8 mouse cellular contexts compared by ENCODE assay signal in genomic region chr4:129987825-129988504, GRCm38 (mm10). TPM values are rescaled to one million over a fixed set of nuclear protein-coding genes. Genes with fewer than 3 reads are reported as not detected.
A peak's percentile ranks its signal among the peaks of the same experiment; 100 is the strongest.
DNase-seq lines count a peak whose midpoint lies in the region; ATAC-seq and TF ChIP-seq lines count a peak whose summit lies in the region.

No protein-coding gene starts in this region.

- H3K27ac ChIP-seq in gastrocnemius, adult 2 months = no peak overlapping the region
- H3K27ac ChIP-seq in forebrain, embryonic 13.5 days = peak overlapping the region; percentile 44
- H3K27ac ChIP-seq in hindbrain, embryonic 15.5 days (replicated peaks) = peak overlapping the region; percentile 49; the same call in 1 of the 2 replicates
- H3K27ac ChIP-seq in liver, postnatal 0 days (ENCODE audit: low read depth) = no peak overlapping the region
- peak overlapping the region; percentile 46 for H3K27ac ChIP-seq in neural tube, embryonic 12.5 days

- H3K9ac ChIP-seq in forebrain, embryonic 13.5 days = peak overlapping the region; percentile 70
- peak overlapping the region; percentile 63 for H3K9ac ChIP-seq in hindbrain, embryonic 15.5 days
- H3K9ac ChIP-seq in liver, postnatal 0 days (replicated peaks) = 0 out of 2 replicates have a peak overlapping the region, but pooled peaks have one; percentile 11
- peak overlapping the region; percentile 54 for H3K9ac ChIP-seq in neural tube, embryonic 12.5 days

- WGBS in forebrain, embryonic 13.5 days = 2% methylated on average over 37 of the region's 53 CpGs
- WGBS in hindbrain, embryonic 15.5 days = 1% methylated on average over 49 of the region's 53 CpGs
- WGBS in liver, postnatal 0 days (ENCODE audit: insufficient replicate concordance) = 4% methylated on average over 48 of the region's 53 CpGs
- WGBS in neural tube, embryonic 12.5 days = under 1% methylated on average over 52 of the region's 53 CpGs

- intact Hi-C loops in gastrocnemius, adult 2 months (cut with DNase I) = no loop called here

- peak overlapping the region; percentile 96 for H3K4me2 ChIP-seq in forebrain, embryonic 13.5 days
- peak overlapping the region; percentile 90 for H3K4me2 ChIP-seq in hindbrain, embryonic 15.5 days
- H3K4me2 ChIP-seq in liver, postnatal 0 days (ENCODE audit: low read depth, low read length) = peak overlapping the region; percentile 73
- H3K4me2 ChIP-seq in neural tube, embryonic 12.5 days (replicated peaks) = peak overlapping the region; percentile 94

- no peak for TF ChIP-seq EP300 in liver, postnatal 0 days (IDR thresholded peaks at IDR 0.05; ENCODE audit: low read depth)

- H3K4me3 ChIP-seq in gastrocnemius, adult 2 months = peak overlapping the region; percentile 73
- H3K4me3 ChIP-seq in forebrain, embryonic 13.5 days = peak overlapping the region; percentile 46
- H3K4me3 ChIP-seq in hindbrain, embryonic 15.5 days = peak overlapping the region; percentile 46
- peak overlapping the region; percentile 49 for H3K4me3 ChIP-seq in liver, postnatal 0 days (ENCODE audit: low read depth, low read length)
- H3K4me3 ChIP-seq in neural tube, embryonic 12.5 days = peak overlapping the region; percentile 46

- H3K27me3 ChIP-seq in forebrain, embryonic 13.5 days = peaks cover 13% of the 10 kb centered on the region
- H3K27me3 ChIP-seq in hindbrain, embryonic 15.5 days = no peaks in the 10 kb centered on the region
- peaks cover 67% of the 10 kb centered on the region for H3K27me3 ChIP-seq in liver, postnatal 0 days (ENCODE audit: insufficient read depth, low read length)
- peaks cover 39% of the 10 kb centered on the region for H3K27me3 ChIP-seq in neural tube, embryonic 12.5 days (replicated peaks)

- peaks cover 72% of the 10 kb centered on the region for H3K4me1 ChIP-seq in forebrain, embryonic 13.5 days
- H3K4me1 ChIP-seq in hindbrain, embryonic 15.5 days (replicated peaks) = peaks cover 70% of the 10 kb centered on the region
- H3K4me1 ChIP-seq in liver, postnatal 0 days (ENCODE audit: insufficient read depth) = peaks cover 15% of the 10 kb centered on the region
- H3K4me1 ChIP-seq in neural tube, embryonic 12.5 days = peaks cover 54% of the 10 kb centered on the region

- peak; percentile 53 for DNase-seq in gastrocnemius, adult 2 months
- DNase-seq in gastrocnemius, adult 8-10 months (ENCODE audit: low spot score in 2 of 2) = no peak
- DNase-seq in adrenal gland, adult (ENCODE audit: inconsistent age in 2 of 2, low spot score in 1 of 2) = peak; percentile 86 to 92
- DNase-seq in liver, postnatal 0 days = peak; percentile 44
- peak; percentile 26 for DNase-seq in yolk sac, embryonic 10.5 days (ENCODE audit: low spot score)

- no peak for TF ChIP-seq CTCF in gastrocnemius, adult 2 months (IDR thresholded peaks at IDR 0.05)
- no peak for TF ChIP-seq CTCF in liver, postnatal 0 days (IDR thresholded peaks at IDR 0.05; ENCODE audit: low read depth)

- H3K9me3 ChIP-seq in forebrain, embryonic 13.5 days (replicated peaks) = no peaks in the 10 kb centered on the region
- H3K9me3 ChIP-seq in hindbrain, embryonic 15.5 days = no peaks in the 10 kb centered on the region
- no peaks in the 10 kb centered on the region for H3K9me3 ChIP-seq in liver, postnatal 0 days (ENCODE audit: low read length)
- no peaks in the 10 kb centered on the region for H3K9me3 ChIP-seq in neural tube, embryonic 12.5 days

- ATAC-seq in forebrain, embryonic 13.5 days = peak; percentile 22; the same call in 1 of the 2 replicates
- ATAC-seq in hindbrain, embryonic 15.5 days (ENCODE audit: low FRiP score, low read depth) = 0 out of 2 replicates have a peak, but pooled peaks have one; percentile 10
- no peak for ATAC-seq in liver, postnatal 0 days
- 0 out of 2 replicates have a peak, but pooled peaks have one; percentile 11 for ATAC-seq in neural tube, embryonic 12.5 days (ENCODE audit: low FRiP score, low read depth)

- peaks cover 10% of the 10 kb centered on the region for H3K36me3 ChIP-seq in forebrain, embryonic 13.5 days (ENCODE audit: poor library complexity, severe bottlenecking)
- H3K36me3 ChIP-seq in hindbrain, embryonic 15.5 days = peaks cover 10% of the 10 kb centered on the region
- H3K36me3 ChIP-seq in liver, postnatal 0 days (replicated peaks; ENCODE audit: insufficient read depth, low read length) = no peaks in the 10 kb centered on the region
- H3K36me3 ChIP-seq in neural tube, embryonic 12.5 days = peaks cover 9% of the 10 kb centered on the region; the same call in 1 of the 2 replicates

RNA-seq across cellular contexts. Expression of gene Adgrb2, which starts 3.3 kb away (rescaled TPM):
- total RNA-seq in gastrocnemius, adult 2 months (2021) = under 1 TPM; 0.48 to 0.59 TPM
- total RNA-seq in gastrocnemius, adult 8-10 months (2022) = 1 to 10 TPM in 2 of 4 experiments, under 1 TPM in 2; 0.29 to 2.3 (median 1.1) TPM
- polyA plus RNA-seq in forebrain, embryonic 13.5 days (2015; fragmentation: Nextera tagmentation; extraction: Ambion mirVana) = 6.4 and 8.3 TPM in 2 replicates
- 16.4 and 17.4 TPM in 2 replicates for polyA plus RNA-seq in hindbrain, embryonic 15.5 days (2015; fragmentation: Nextera tagmentation; extraction: Ambion mirVana)
- polyA plus RNA-seq in liver, postnatal 0 days (2015; fragmentation: Nextera tagmentation; extraction: Ambion mirVana) = not detected in 2 replicates
- 9.1 and 11.1 TPM in 2 replicates for polyA plus RNA-seq in neural tube, embryonic 12.5 days (2016; fragmentation: Nextera tagmentation; extraction: Ambion mirVana)

RNA-seq across cellular contexts. Expression of gene Spocd1, which starts 58.9 kb away (rescaled TPM):
- total RNA-seq in gastrocnemius, adult 2 months (2021) = not detected
- not detected for total RNA-seq in gastrocnemius, adult 8-10 months (2022)
- not detected in 2 replicates for polyA plus RNA-seq in forebrain, embryonic 13.5 days (2015; fragmentation: Nextera tagmentation; extraction: Ambion mirVana)
- 0.12 and 0.16 TPM in 2 replicates for polyA plus RNA-seq in hindbrain, embryonic 15.5 days (2015; fragmentation: Nextera tagmentation; extraction: Ambion mirVana)
- not detected in 2 replicates for polyA plus RNA-seq in liver, postnatal 0 days (2015; fragmentation: Nextera tagmentation; extraction: Ambion mirVana)
- not detected in 2 replicates for polyA plus RNA-seq in neural tube, embryonic 12.5 days (2016; fragmentation: Nextera tagmentation; extraction: Ambion mirVana)

RNA-seq across cellular contexts. Expression of gene Col16a1, which starts 59.7 kb away (rescaled TPM):
- total RNA-seq in gastrocnemius, adult 2 months (2021) = 1 to 10 TPM; 3.5 to 7.9 TPM
- 1 to 10 TPM; 1.6 to 4.1 (median 2.3) TPM for total RNA-seq in gastrocnemius, adult 8-10 months (2022)
- 2.5 and 2.9 TPM in 2 replicates for polyA plus RNA-seq in forebrain, embryonic 13.5 days (2015; fragmentation: Nextera tagmentation; extraction: Ambion mirVana)
- 13.4 and 13.9 TPM in 2 replicates for polyA plus RNA-seq in hindbrain, embryonic 15.5 days (2015; fragmentation: Nextera tagmentation; extraction: Ambion mirVana)
- 2.3 and 3.0 TPM in 2 replicates for polyA plus RNA-seq in liver, postnatal 0 days (2015; fragmentation: Nextera tagmentation; extraction: Ambion mirVana)
- polyA plus RNA-seq in neural tube, embryonic 12.5 days (2016; fragmentation: Nextera tagmentation; extraction: Ambion mirVana) = 12.7 and 12.8 TPM in 2 replicates

Comparison
In these comparisons a context has a peak if more than half of its experiments do, and no peak if none do; other contexts are left out.
1. DNase-seq: peak in gastrocnemius, adult 2 months (single experiment), adrenal gland, adult (2 of 2), liver, postnatal 0 days (single experiment) and yolk sac, embryonic 10.5 days (single experiment); none in gastrocnemius, adult 8-10 months (0 of 2).
2. H3K27ac ChIP-seq: peak in forebrain, embryonic 13.5 days (single experiment), hindbrain, embryonic 15.5 days (single experiment) and neural tube, embryonic 12.5 days (single experiment); none in gastrocnemius, adult 2 months (single experiment) and liver, postnatal 0 days (single experiment).
3. H3K9ac ChIP-seq: peak in every context shown above with its lines; median percentile 70 in forebrain, embryonic 13.5 days; 63 in hindbrain, embryonic 15.5 days; 54 in neural tube, embryonic 12.5 days; 11 in liver, postnatal 0 days.
4. Peak in every context shown above with its lines, with median percentiles within 50 percentile points of each other: H3K4me3 ChIP-seq and H3K4me2 ChIP-seq.